Mouse (Mus musculus): Measurements from ENCODE around the gene Olfr1214. TPM values are rescaled to one million over a fixed set of nuclear protein-coding genes. Genes with fewer than 3 reads are reported as not detected.
"Not testable (repeated sequence)": the region's sequence is repeated elsewhere in the genome, so short reads cannot be mapped to it uniquely, and the experiment has no call there.

Gene Olfr1214
- polyA plus RNA-seq (2015; fragmentation: Nextera tagmentation; extraction: Ambion mirVana) = not detected in 2 replicates

DNA sequence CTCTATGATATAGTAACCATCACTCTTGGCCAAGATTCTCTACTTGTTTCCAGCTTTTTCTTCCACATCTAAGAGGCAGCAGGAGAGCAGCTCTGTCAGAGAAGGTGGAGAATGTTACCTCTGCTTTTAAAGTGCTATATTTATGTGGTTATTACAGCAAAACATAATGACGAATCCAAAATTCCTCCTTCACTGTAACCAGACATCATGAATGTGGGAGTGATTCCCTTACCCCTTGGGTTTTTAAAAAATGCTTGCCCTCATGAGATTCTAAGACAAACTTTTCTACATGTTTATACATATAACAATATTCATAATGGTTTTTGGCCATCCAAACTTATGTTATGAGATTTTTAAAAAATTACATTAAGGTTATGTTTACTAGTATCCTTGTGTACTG, at the start of gene Olfr1214:
TSS of gene Olfr1214 (minus strand) at position 101 of the 400 bp plus-strand sequence.
- H3K4me2 ChIP-seq = no peak within 1 kb of the TSS
- no peak for ATAC-seq (ENCODE audit: insufficient number of reproducible peaks, insufficient read depth, low FRiP score, low TSS enrichment, low read depth)
- H3K27ac ChIP-seq = no peak within 1 kb of the TSS
- H3K36me3 ChIP-seq = no peaks in the 10 kb centered on the region
- 75% methylated on average over 1 of the region's 1 CpGs for WGBS
- no peaks in the 10 kb centered on the region for H3K4me1 ChIP-seq
- H3K9ac ChIP-seq = no peak within 1 kb of the TSS
- H3K9me3 ChIP-seq = no peaks in the 10 kb centered on the region
- H3K4me3 ChIP-seq = no peak within 1 kb of the TSS
- no peaks in the 10 kb centered on the region for H3K27me3 ChIP-seq

DNA sequence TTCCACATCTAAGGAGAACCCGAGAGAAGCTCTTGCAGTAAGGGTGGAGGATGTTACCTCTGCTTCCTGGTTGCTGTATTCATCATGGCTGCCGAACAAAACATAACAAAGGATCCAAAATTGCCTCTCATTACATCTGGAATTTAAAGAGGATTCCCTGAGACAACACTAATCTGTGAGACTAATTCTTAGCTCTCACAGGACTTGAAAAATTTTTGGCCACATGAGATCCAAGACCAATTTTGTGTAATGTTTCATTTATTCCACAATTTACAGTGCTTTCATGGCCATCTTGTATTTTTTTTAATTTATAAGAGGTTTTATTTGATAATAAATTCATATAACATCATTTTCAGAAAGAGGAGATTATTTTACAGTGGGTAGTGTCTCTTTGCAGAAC, 39.5 kb upstream of the Olfr1214 start, which contains the start of gene Olfr1217:
TSS of gene Olfr1217 (minus strand) at position 101 of the 400 bp plus-strand sequence.
- WGBS = 58% methylated on average over 2 of the region's 2 CpGs
- no peak within 1 kb of the TSS for H3K27ac ChIP-seq
- H3K4me3 ChIP-seq = no peak within 1 kb of the TSS
- H3K36me3 ChIP-seq = no peaks in the 10 kb centered on the region
- no peak within 1 kb of the TSS for H3K4me2 ChIP-seq
- H3K9me3 ChIP-seq = no peaks in the 10 kb centered on the region
- no peaks in the 10 kb centered on the region for H3K4me1 ChIP-seq
- no peak within 1 kb of the TSS for H3K9ac ChIP-seq
- no peak for ATAC-seq (ENCODE audit: insufficient number of reproducible peaks, insufficient read depth, low FRiP score, low TSS enrichment, low read depth)
- H3K27me3 ChIP-seq = no peaks in the 10 kb centered on the region

DNA sequence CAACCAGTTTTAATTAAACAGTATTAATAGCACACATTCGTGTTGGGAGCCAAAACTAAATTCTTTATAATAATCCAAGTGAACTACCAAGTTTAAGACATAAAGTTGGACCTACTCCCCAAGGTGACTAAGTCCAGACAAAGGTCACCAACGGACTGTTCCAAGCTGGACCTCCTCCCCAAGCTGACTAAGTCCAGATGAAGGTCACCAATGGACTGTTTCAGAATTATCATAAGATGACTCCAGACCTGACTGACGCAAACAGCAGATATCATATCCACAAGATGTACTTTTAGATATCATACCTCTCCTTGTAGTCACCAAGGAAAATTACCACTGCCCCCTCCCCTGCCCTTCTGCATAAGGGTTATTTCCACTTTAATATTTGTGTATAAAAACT, 29.0 kb upstream of the Olfr1214 start:
- not testable (repeated sequence) for H3K4me1 ChIP-seq; H3K27ac ChIP-seq; H3K9ac ChIP-seq; H3K4me2 ChIP-seq; ATAC-seq (ENCODE audit: insufficient number of reproducible peaks, insufficient read depth, low FRiP score, low TSS enrichment, low read depth); H3K36me3 ChIP-seq; H3K9me3 ChIP-seq; H3K4me3 ChIP-seq; H3K27me3 ChIP-seq
- WGBS = 69% methylated on average over 3 of the region's 3 CpGs

DNA sequence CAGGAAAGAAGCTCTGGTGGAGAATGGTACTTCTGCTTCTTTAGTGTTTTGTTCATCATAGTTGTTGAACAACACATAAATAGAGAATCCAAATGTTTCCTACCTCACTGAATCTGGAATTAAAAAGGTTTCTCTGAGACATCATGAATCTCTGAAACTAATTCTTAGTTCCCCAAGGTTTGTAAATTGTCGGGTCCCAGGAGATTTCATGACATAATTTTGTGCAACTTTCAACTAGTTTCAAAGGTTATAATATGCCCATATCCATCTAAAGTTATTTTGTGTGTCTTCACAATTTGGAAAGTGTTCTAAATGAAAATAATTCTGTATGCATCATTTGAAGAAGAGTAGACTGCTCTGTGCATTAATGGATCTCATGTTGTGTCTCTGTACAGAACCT, 25.8 kb upstream of the Olfr1214 start, which contains the start of gene Olfr1216:
TSS of gene Olfr1216 (minus strand) at position 101 of the 400 bp plus-strand sequence.
- 75% methylated on average over 1 of the region's 1 CpGs for WGBS
- no peak for ATAC-seq (ENCODE audit: insufficient number of reproducible peaks, insufficient read depth, low FRiP score, low TSS enrichment, low read depth)

DNA sequence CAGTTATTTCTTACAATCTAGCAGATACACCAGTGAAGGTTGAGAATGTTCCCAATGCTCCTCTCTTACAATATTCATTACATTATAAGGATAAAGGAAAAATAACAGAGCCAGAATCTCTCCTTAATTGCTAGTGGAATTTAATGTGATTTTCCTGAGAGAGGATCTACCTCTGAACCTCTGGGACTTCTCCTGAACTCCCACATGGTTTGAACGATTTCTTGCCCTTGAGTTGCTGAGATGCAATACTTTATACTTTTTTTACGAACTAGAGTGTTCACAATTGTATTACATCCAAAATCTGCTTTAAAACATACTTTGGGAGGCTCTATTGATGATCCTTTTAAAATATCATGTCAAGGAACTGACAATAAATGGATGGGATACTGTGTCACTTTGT, 14.4 kb upstream of the Olfr1214 start, which contains the start of gene Olfr1215:
TSS of gene Olfr1215 (minus strand) at position 101 of the 400 bp plus-strand sequence.
- Histone ChIP-seq H3K27me3 (no peaks in the 10 kb centered on the region), H3K9me3 (no peaks in the 10 kb centered on the region), H3K27ac (no peak within 1 kb of the TSS), H3K36me3 (no peaks in the 10 kb centered on the region), H3K4me1 (no peaks in the 10 kb centered on the region), H3K9ac (no peak within 1 kb of the TSS), H3K4me3 (no peak within 1 kb of the TSS), H3K4me2 (no peak within 1 kb of the TSS)
- no peak for ATAC-seq (ENCODE audit: insufficient number of reproducible peaks, insufficient read depth, low FRiP score, low TSS enrichment, low read depth)
- WGBS = 72% methylated on average over 2 of the region's 2 CpGs

More for the DNA sequence above, 25.8 kb upstream of the Olfr1214 start, which contains the start of gene Olfr1216:
- Histone ChIP-seq H3K9ac (no peak within 1 kb of the TSS), H3K27me3 (no peaks in the 10 kb centered on the region), H3K4me3 (no peak within 1 kb of the TSS), H3K4me1 (no peaks in the 10 kb centered on the region), H3K9me3 (no peaks in the 10 kb centered on the region), H3K4me2 (no peak within 1 kb of the TSS), H3K27ac (no peak within 1 kb of the TSS), H3K36me3 (no peaks in the 10 kb centered on the region)

DNA sequence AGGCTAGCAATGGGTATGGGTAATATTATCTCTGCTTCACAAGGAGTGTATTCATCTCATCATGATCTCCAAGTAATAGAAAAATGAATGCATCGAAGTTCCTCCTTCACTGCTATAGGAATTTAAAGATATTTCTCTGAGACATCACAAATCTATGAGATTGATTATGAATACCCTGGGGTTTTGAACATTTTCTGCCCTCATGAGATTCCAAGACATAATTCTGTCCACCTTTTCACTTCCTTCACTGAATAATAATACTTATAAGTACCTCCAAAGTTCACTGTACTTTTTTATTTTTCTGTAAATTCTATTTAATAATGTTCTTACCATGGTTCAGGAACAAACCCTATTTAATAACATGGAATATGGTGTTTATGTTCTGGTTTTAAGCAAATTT, 12.3 kb downstream of the Olfr1214 start, which contains the start of gene Gm13762:
TSS of gene Gm13762 (minus strand) at position 101 of the 400 bp plus-strand sequence.
- no peak within 1 kb of the TSS for H3K9ac ChIP-seq
- no peaks in the 10 kb centered on the region for H3K27me3 ChIP-seq
- H3K4me2 ChIP-seq = no peak within 1 kb of the TSS
- no peak for ATAC-seq (ENCODE audit: insufficient number of reproducible peaks, insufficient read depth, low FRiP score, low TSS enrichment, low read depth)
- no peaks in the 10 kb centered on the region for H3K9me3 ChIP-seq
- H3K27ac ChIP-seq = no peak within 1 kb of the TSS
- WGBS = 83% methylated on average over 1 of the region's 1 CpGs
- no peaks in the 10 kb centered on the region for H3K4me1 ChIP-seq
- no peaks in the 10 kb centered on the region for H3K36me3 ChIP-seq
- H3K4me3 ChIP-seq = no peak within 1 kb of the TSS

DNA sequence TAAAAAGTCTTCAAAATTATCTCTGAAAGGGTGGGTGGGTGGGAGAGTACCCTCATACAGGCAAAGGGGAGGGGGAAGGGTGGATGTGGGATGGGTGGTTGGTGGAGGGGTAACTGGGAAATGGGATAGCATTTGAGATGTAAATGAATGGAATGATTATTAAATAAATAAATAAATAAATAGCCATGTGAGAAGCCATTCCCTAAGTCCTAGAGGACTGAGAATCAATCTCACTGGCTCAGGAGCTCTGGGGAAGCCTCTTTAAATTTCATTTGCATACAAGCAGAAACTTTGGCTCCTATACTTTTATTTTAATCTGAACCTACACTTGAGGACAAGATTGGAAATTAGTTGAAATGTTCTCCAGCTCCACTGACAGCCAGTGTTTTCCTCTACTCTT, 38.8 kb downstream of the Olfr1214 start, which contains the start of gene Olfr1212:
TSS of gene Olfr1212 (plus strand) at position 301 of the 400 bp plus-strand sequence.
- Histone ChIP-seq H3K36me3 (no peaks in the 10 kb centered on the region), H3K4me2 (no peak within 1 kb of the TSS), H3K9ac (no peak within 1 kb of the TSS), H3K4me3 (no peak within 1 kb of the TSS), H3K4me1 (no peaks in the 10 kb centered on the region), H3K9me3 (no peaks in the 10 kb centered on the region), H3K27me3 (no peaks in the 10 kb centered on the region), H3K27ac (no peak within 1 kb of the TSS)
- no peak for ATAC-seq (ENCODE audit: insufficient number of reproducible peaks, insufficient read depth, low FRiP score, low TSS enrichment, low read depth)

DNA sequence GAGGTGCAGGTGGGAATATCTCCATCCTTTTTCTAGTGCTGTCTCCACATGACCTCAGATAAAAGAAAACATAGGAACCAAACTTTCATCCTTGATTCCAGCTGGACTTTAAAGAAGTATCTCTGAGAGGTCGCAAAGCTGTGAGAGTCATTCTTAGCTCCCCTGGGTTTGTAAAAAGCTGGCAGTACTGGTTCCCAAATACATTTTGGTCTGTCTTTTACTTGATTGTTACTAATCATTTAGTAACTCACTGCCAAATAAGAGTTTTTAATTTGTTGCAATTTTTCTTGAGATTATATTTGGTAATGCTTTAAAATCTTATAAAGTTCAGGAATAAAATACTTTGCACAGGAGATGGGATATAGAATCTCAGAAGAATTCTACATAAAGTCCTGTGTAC, 54.4 kb downstream of the Olfr1214 start, which contains the start of gene Olfr1211:
TSS of gene Olfr1211 (minus strand) at position 101 of the 400 bp plus-strand sequence.
- ATAC-seq (ENCODE audit: insufficient number of reproducible peaks, insufficient read depth, low FRiP score, low TSS enrichment, low read depth) = no peak
- H3K27me3 ChIP-seq = no peaks in the 10 kb centered on the region
- H3K9ac ChIP-seq = no peak within 1 kb of the TSS
- no peak within 1 kb of the TSS for H3K4me3 ChIP-seq
- WGBS = 88% methylated on average over 1 of the region's 1 CpGs
- H3K4me1 ChIP-seq = no peaks in the 10 kb centered on the region
- no peak within 1 kb of the TSS for H3K4me2 ChIP-seq
- no peak within 1 kb of the TSS for H3K27ac ChIP-seq
- H3K36me3 ChIP-seq = no peaks in the 10 kb centered on the region
- H3K9me3 ChIP-seq = no peaks in the 10 kb centered on the region

Other genes starting within 250 kb of the Olfr1214 start
- not detected in 2 replicates for gene Olfr1198, start 241.3 kb downstream of the Olfr1214 start, polyA plus RNA-seq (2015; fragmentation: Nextera tagmentation; extraction: Ambion mirVana)
- gene Olfr1199, start 232.2 kb downstream of the Olfr1214 start, polyA plus RNA-seq (2015; fragmentation: Nextera tagmentation; extraction: Ambion mirVana) = not detected in 2 replicates
- not detected in 2 replicates for gene Olfr1200, start 222.2 kb downstream of the Olfr1214 start, polyA plus RNA-seq (2015; fragmentation: Nextera tagmentation; extraction: Ambion mirVana)
- gene Olfr1201, start 199.6 kb downstream of the Olfr1214 start, polyA plus RNA-seq (2015; fragmentation: Nextera tagmentation; extraction: Ambion mirVana) = not detected in 2 replicates
- gene Olfr1202, start 178.2 kb downstream of the Olfr1214 start, polyA plus RNA-seq (2015; fragmentation: Nextera tagmentation; extraction: Ambion mirVana) = not detected in 2 replicates
- gene Olfr1205, start 162.9 kb downstream of the Olfr1214 start, polyA plus RNA-seq (2015; fragmentation: Nextera tagmentation; extraction: Ambion mirVana) = not detected in 2 replicates
- gene Olfr1204, start 143.4 kb downstream of the Olfr1214 start, polyA plus RNA-seq (2015; fragmentation: Nextera tagmentation; extraction: Ambion mirVana) = not detected in 2 replicates
- gene Olfr1206, start 129.4 kb downstream of the Olfr1214 start, polyA plus RNA-seq (2015; fragmentation: Nextera tagmentation; extraction: Ambion mirVana) = not detected in 2 replicates
- not detected in 2 replicates for gene Olfr1208, start 90.3 kb downstream of the Olfr1214 start, polyA plus RNA-seq (2015; fragmentation: Nextera tagmentation; extraction: Ambion mirVana)
- 0.10 TPM in 1 of 2 replicates, not detected in the other for gene Olfr1209, start 77.5 kb downstream of the Olfr1214 start, polyA plus RNA-seq (2015; fragmentation: Nextera tagmentation; extraction: Ambion mirVana)
- not detected in 2 replicates for gene Olfr1211, start 54.5 kb downstream of the Olfr1214 start, polyA plus RNA-seq (2015; fragmentation: Nextera tagmentation; extraction: Ambion mirVana)
- gene Olfr1212, start 38.7 kb downstream of the Olfr1214 start, polyA plus RNA-seq (2015; fragmentation: Nextera tagmentation; extraction: Ambion mirVana) = not detected in 2 replicates
- gene Gm13762, start 12.4 kb downstream of the Olfr1214 start, polyA plus RNA-seq (2015; fragmentation: Nextera tagmentation; extraction: Ambion mirVana) = not detected in 2 replicates
- gene Olfr1215, start 14.3 kb upstream of the Olfr1214 start, polyA plus RNA-seq (2015; fragmentation: Nextera tagmentation; extraction: Ambion mirVana) = not detected in 2 replicates
- not detected in 2 replicates for gene Olfr1216, start 25.7 kb upstream of the Olfr1214 start, polyA plus RNA-seq (2015; fragmentation: Nextera tagmentation; extraction: Ambion mirVana)
- gene Olfr1217, start 39.4 kb upstream of the Olfr1214 start, polyA plus RNA-seq (2015; fragmentation: Nextera tagmentation; extraction: Ambion mirVana) = 0.07 TPM in 1 of 2 replicates, not detected in the other
- not detected in 2 replicates for gene Olfr1218, start 68.5 kb upstream of the Olfr1214 start, polyA plus RNA-seq (2015; fragmentation: Nextera tagmentation; extraction: Ambion mirVana)
- gene Olfr1219, start 90.9 kb upstream of the Olfr1214 start, polyA plus RNA-seq (2015; fragmentation: Nextera tagmentation; extraction: Ambion mirVana) = not detected in 2 replicates
- gene Olfr1220, start 114.2 kb upstream of the Olfr1214 start, polyA plus RNA-seq (2015; fragmentation: Nextera tagmentation; extraction: Ambion mirVana) = not detected in 2 replicates
- not detected in 2 replicates for gene Olfr1221, start 124.6 kb upstream of the Olfr1214 start, polyA plus RNA-seq (2015; fragmentation: Nextera tagmentation; extraction: Ambion mirVana)
- gene Olfr1222, start 140.4 kb upstream of the Olfr1214 start, polyA plus RNA-seq (2015; fragmentation: Nextera tagmentation; extraction: Ambion mirVana) = not detected in 2 replicates
- gene Olfr1223, start 158.9 kb upstream of the Olfr1214 start, polyA plus RNA-seq (2015; fragmentation: Nextera tagmentation; extraction: Ambion mirVana) = not detected in 2 replicates
- not detected in 2 replicates for gene Olfr1224-ps1, start 171.4 kb upstream of the Olfr1214 start, polyA plus RNA-seq (2015; fragmentation: Nextera tagmentation; extraction: Ambion mirVana)
- not detected in 2 replicates for gene Olfr1225, start 182.0 kb upstream of the Olfr1214 start, polyA plus RNA-seq (2015; fragmentation: Nextera tagmentation; extraction: Ambion mirVana)
- gene Olfr1226, start 207.4 kb upstream of the Olfr1214 start, polyA plus RNA-seq (2015; fragmentation: Nextera tagmentation; extraction: Ambion mirVana) = not detected in 2 replicates